Mouse (Mus musculus) ES-Bruce4 (cell line): ENCODE results near the gene Alcam. TPM values are rescaled to one million over a fixed set of nuclear protein-coding genes. Genes with fewer than 3 reads are reported as not detected.

Experiments used
- H3K27ac ChIP-seq: 2 replicates; pipeline ENCODE4 v1.5.1; 2012; ENCODE audit warnings: low read length, inconsistent platforms; ENCODE audit not compliant: insufficient read depth
- H3K27me3 ChIP-seq: 2 replicates; pipeline ENCODE4 v1.6.1; 2012; ENCODE audit warnings: mild to moderate bottlenecking, low read length, inconsistent platforms; ENCODE audit not compliant: control insufficient read depth, poor library complexity, insufficient read depth, severe bottlenecking
- H3K36me3 ChIP-seq: 2 replicates; pipeline ENCODE4 v1.6.1; 2012; ENCODE audit warnings: inconsistent platforms, mild to moderate bottlenecking, low read length, moderate library complexity; ENCODE audit not compliant: control insufficient read depth, poor library complexity, insufficient read depth, severe bottlenecking
- H3K4me1 ChIP-seq: one replicate; pipeline ENCODE4 v1.8.1; 2011; ENCODE audit warnings: low read length; ENCODE audit not compliant: control insufficient read depth, insufficient read depth
- H3K4me3 ChIP-seq: 2 replicates; pipeline ENCODE4 v1.5.1; 2011; ENCODE audit warnings: low read depth, mild to moderate bottlenecking, low read length
- H3K9ac ChIP-seq: 2 replicates; pipeline ENCODE4 v1.6.1; 2012; ENCODE audit warnings: low read depth, mild to moderate bottlenecking, inconsistent platforms; ENCODE audit not compliant: poor library complexity, severe bottlenecking
- H3K9me3 ChIP-seq: replicated peaks from 2 replicates; pipeline ENCODE4 v1.6.1; 2012; ENCODE audit warnings: mild to moderate bottlenecking, low read length, inconsistent platforms; ENCODE audit not compliant: control insufficient read depth, poor library complexity, insufficient read depth, severe bottlenecking
- CTCF ChIP-seq: IDR thresholded peaks from one replicate; pipeline ENCODE4 v1.8.1; 2011; ENCODE audit warnings: low read depth, low read length
- EP300 ChIP-seq: IDR thresholded peaks from 2 replicates; pipeline ENCODE4 v1.6.1; 2011; ENCODE audit warnings: low read depth, low read length; ENCODE audit not compliant: insufficient read depth
- POLR2A ChIP-seq: IDR thresholded peaks from one replicate; pipeline ENCODE4 v1.8.1; 2011; ENCODE audit warnings: low read length; ENCODE audit not compliant: insufficient read depth
- polyA plus RNA-seq: library from polyadenylated mRNA; stranded (reverse); fragments of >200 nt; gene quantifications from 2 replicates; pipeline ENCODE4 v1.2.4, GENCODE M21; 2011; ENCODE audit warnings: low read depth; ENCODE audit not compliant: missing spikeins, insufficient read depth, insufficient read length

Alcam gene
- polyA plus RNA-seq, 1 experiment: 1.3 TPM

DNA sequence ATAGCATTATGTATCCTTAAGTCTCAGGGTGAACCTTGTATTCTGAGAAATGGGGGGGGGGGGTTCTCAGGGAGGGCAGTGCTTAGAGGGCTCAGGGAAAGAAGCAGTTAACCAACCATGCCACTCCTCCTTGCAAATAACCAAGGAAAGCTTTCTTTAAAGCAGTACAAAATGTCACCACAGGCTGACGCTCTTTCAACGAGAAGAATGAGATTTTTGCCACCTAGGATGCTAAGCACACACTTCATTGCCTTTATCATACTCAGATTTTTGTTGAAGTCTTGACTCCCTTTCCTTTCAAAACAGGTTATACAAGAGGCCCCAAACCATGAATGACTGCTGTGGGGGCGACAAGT lies 4.0 kb downstream of the Alcam start:
- no peak overlapping the region; the same call in 1 of the 2 replicates for H3K4me3 ChIP-seq
- H3K9me3 ChIP-seq: no peaks in the 10 kb centered on the region
- H3K27me3 ChIP-seq: no peaks in the 10 kb centered on the region; the same call in none of the 2 replicates
- no peaks in the 10 kb centered on the region for H3K4me1 ChIP-seq
- TF ChIP-seq POLR2A: no peak
- no peak for TF ChIP-seq EP300
- no peak for TF ChIP-seq CTCF
- no peak overlapping the region for H3K27ac ChIP-seq
- H3K9ac ChIP-seq: no peak overlapping the region
- H3K36me3 ChIP-seq: no peaks in the 10 kb centered on the region

GRCm38 (mm10) chr16:52445984-52446383 lies 7.9 kb downstream of the Alcam start:
- Histone ChIP-seq H3K36me3 (no peaks in the 10 kb centered on the region), H3K27me3 (no peaks in the 10 kb centered on the region; the same call in 1 of the 2 replicates), H3K9me3 (no peaks in the 10 kb centered on the region), H3K4me1 (no peaks in the 10 kb centered on the region), H3K9ac (no peak overlapping the region), H3K4me3 (no peak overlapping the region), H3K27ac (no peak overlapping the region)
- no peak for TF ChIP-seq CTCF
- no peak for TF ChIP-seq POLR2A
- no peak for TF ChIP-seq EP300

DNA sequence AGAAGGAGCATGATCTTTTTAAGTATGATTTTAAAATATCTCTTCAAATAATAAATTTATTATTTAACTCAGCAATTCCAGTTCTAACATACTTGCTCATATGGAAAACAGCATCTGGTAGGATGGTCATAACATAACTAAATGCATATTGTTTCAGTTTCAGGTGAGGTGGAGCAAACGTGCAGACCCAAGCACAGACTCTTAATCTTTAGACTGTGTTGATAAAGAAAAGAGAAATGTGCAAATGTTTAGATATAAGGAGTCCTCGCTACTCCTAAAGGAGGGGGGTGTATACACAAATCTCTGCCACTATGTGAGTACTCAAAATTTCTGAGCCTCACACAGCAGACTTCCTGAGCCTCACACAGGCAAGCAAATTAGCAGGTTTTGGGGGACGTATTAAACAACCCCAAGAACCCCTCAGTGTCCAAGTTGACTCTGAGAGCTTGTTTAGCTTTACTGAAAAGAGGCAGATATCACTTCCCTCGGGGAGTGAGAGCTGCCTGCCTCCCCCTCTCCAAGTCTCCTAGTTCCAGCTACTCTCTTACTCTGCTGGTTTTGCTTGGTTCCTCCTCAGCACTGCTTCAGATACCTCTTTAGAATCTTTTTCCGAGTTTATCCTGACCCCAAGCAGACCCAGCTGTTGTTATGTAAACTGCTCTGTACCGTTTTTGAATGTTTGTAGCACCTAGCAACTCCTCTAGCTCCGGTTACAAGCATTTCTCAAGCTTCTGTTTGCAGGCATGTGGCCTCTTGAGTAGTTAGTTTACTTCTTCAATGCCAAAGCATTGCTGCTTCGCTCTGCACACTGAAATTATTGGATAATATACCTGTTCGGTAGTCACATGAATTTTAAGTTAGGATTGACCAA lies 10.0 kb downstream of the Alcam start:
- Histone ChIP-seq H3K4me1 (no peaks in the 10 kb centered on the region), H3K27me3 (no peaks in the 10 kb centered on the region), H3K9me3 (no peaks in the 10 kb centered on the region), H3K9ac (no peak overlapping the region), H3K36me3 (no peaks in the 10 kb centered on the region), H3K4me3 (no peak overlapping the region), H3K27ac (no peak overlapping the region)
- TF ChIP-seq POLR2A (no peak), CTCF (no peak), EP300 (no peak)

GRCm38 (mm10) chr16:52443055-52443454 lies 10.8 kb downstream of the Alcam start:
- Histone ChIP-seq H3K27ac (no peak overlapping the region), H3K4me1 (no peaks in the 10 kb centered on the region), H3K4me3 (no peak overlapping the region), H3K9me3 (no peaks in the 10 kb centered on the region), H3K36me3 (no peaks in the 10 kb centered on the region), H3K9ac (no peak overlapping the region), H3K27me3 (no peaks in the 10 kb centered on the region)
- TF ChIP-seq EP300: no peak
- no peak for TF ChIP-seq POLR2A
- TF ChIP-seq CTCF: no peak

DNA sequence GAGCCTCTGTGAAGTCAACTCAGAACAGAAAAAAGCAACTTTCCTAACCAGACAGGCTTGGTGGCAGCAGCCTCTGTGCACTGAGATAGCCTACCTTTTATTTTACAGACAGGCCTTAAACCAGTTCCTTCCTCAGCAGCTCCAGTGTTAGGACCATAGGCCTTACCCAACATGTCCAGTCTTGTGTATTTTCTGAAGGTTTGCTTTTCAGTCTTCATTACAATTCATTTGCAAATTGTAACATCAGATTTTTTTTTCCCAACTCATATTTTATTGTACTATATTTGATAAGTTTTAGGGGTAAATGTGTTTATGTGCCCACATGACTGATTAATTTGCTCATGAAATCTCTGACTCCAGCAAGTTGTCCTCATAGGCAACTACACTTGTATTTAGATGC lies 14.3 kb downstream of the Alcam start:
- Histone ChIP-seq H3K36me3 (no peaks in the 10 kb centered on the region), H3K9me3 (no peaks in the 10 kb centered on the region), H3K9ac (no peak overlapping the region), H3K27ac (no peak overlapping the region), H3K4me3 (no peak overlapping the region), H3K4me1 (no peaks in the 10 kb centered on the region), H3K27me3 (no peaks in the 10 kb centered on the region)
- no peak for TF ChIP-seq POLR2A
- TF ChIP-seq EP300: no peak
- TF ChIP-seq CTCF: no peak

DNA sequence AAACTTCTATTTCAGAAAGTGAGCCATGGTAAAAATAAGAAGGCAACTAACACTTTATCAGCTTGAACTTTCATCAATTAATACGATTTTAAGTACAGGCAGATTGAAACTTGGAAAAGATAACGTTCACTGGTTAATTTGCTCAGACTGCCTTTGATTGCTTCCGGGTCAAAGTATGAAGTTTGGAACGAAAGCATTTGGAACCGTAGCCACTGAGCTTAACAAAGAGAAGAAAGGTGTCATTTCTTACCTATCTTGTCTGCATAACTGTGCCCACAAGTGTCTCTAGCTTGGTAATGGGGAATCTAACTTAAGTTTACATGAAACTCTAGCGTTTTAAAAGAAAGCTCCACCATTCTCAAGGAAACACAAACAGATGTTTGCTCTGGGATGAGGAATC lies 14.9 kb downstream of the Alcam start:
- Histone ChIP-seq H3K9ac (no peak overlapping the region), H3K4me3 (no peak overlapping the region), H3K9me3 (no peaks in the 10 kb centered on the region), H3K27ac (no peak overlapping the region), H3K36me3 (no peaks in the 10 kb centered on the region), H3K27me3 (no peaks in the 10 kb centered on the region), H3K4me1 (no peaks in the 10 kb centered on the region)
- TF ChIP-seq CTCF (no peak), EP300 (no peak), POLR2A (no peak)
